In genomic region chr17:25065189-25065588, GRCm38 (mm10) we compare ENCODE assay signal across 26 mouse cellular contexts. TPM values are rescaled to one million over a fixed set of nuclear protein-coding genes. Genes with fewer than 3 reads are reported as not detected.
DNase-seq lines count a peak whose midpoint lies in the region; ATAC-seq and TF ChIP-seq lines count a peak whose summit lies in the region.
"Had no signal": no experiment of that assay in that cellular context is flagged by ENCODE, and none has a peak within 500 bp of the region (broad histone marks: within the 10 kb centered on the region; RNA-seq: fewer than 3 reads in every experiment).

No protein-coding gene starts in this region.

- H3K4me2 ChIP-seq in heart, embryonic 16.5 days (ENCODE audit: low read depth, low read length) = no peak overlapping the region
- no peak overlapping the region for H3K4me2 ChIP-seq in kidney, embryonic 14.5 days (replicated peaks; ENCODE audit: low read depth, low read length)
- H3K4me2 ChIP-seq in intestine, postnatal 0 days (replicated peaks; ENCODE audit: low read depth) = no peak overlapping the region
- H3K4me2 ChIP-seq: embryonic facial prominence, embryonic 12.5 days had no signal

- H3K4me1 ChIP-seq in heart, embryonic 16.5 days (ENCODE audit: control insufficient read depth, insufficient read depth, low read length) = peaks cover 24% of the 10 kb centered on the region
- peaks cover 46% of the 10 kb centered on the region for H3K4me1 ChIP-seq in brown adipose tissue, adult 24 weeks (ENCODE audit: control insufficient read depth, insufficient read depth, insufficient read length, low read length)
- no peaks in the 10 kb centered on the region for H3K4me1 ChIP-seq in kidney, embryonic 14.5 days (ENCODE audit: control insufficient read depth, insufficient read depth, low read length)
- H3K4me1 ChIP-seq in intestine, postnatal 0 days (replicated peaks; ENCODE audit: control insufficient read depth, insufficient read depth, low read length) = no peaks in the 10 kb centered on the region
- H3K4me1 ChIP-seq: embryonic facial prominence, embryonic 12.5 days had no signal

- H3K4me3 ChIP-seq in heart, embryonic 16.5 days (ENCODE audit: low read length) = no peak overlapping the region
- H3K4me3 ChIP-seq in layer of hippocampus, adult 2 months = no peak overlapping the region
- H3K4me3 ChIP-seq in brown adipose tissue, adult 24 weeks (ENCODE audit: insufficient read depth, low read depth, low read length) = no peak overlapping the region
- no peak overlapping the region for H3K4me3 ChIP-seq in kidney, embryonic 14.5 days (ENCODE audit: low read length)
- H3K4me3 ChIP-seq in intestine, postnatal 0 days (ENCODE audit: low read depth, low read length) = no peak overlapping the region
- H3K4me3 ChIP-seq: embryonic facial prominence, embryonic 12.5 days; megakaryocyte, embryonic 14.5 days had no signal

- DNase-seq in heart, adult 11 months = no peak
- DNase-seq in layer of hippocampus, adult 2 months (ENCODE audit: low spot score in 2 of 2) = no peak
- no peak for DNase-seq in layer of hippocampus, postnatal 36 days
- DNase-seq: adrenal gland, adult 2 months; cerebellum, adult 11-12 months; cerebellum, postnatal 25 days; forebrain, postnatal 0 days; gastrocnemius, postnatal 36 days; lung, adult 2 months; lung, postnatal 36 days; midbrain, embryonic 14.5 days; right cerebral cortex, postnatal 14 days; spleen, adult 18-20 months had no signal

- H3K36me3 ChIP-seq in heart, embryonic 16.5 days (ENCODE audit: control insufficient read depth, insufficient read depth) = no peaks in the 10 kb centered on the region
- peaks cover 35% of the 10 kb centered on the region; the same call in 1 of the 2 replicates for H3K36me3 ChIP-seq in kidney, embryonic 14.5 days (ENCODE audit: control insufficient read depth, insufficient read depth, low read length)
- peaks cover 15% of the 10 kb centered on the region; the same call in 1 of the 2 replicates for H3K36me3 ChIP-seq in intestine, postnatal 0 days (ENCODE audit: control insufficient read depth, insufficient read depth)

- no peak for TF ChIP-seq CTCF in layer of hippocampus, adult 2 months (conservative IDR thresholded peaks at IDR 0.05)
- no peak for TF ChIP-seq CTCF in intestine, postnatal 0 days (IDR thresholded peaks at IDR 0.05; ENCODE audit: low read depth)

- 74% methylated on average over 3 of the region's 3 CpGs for WGBS in heart, embryonic 16.5 days
- WGBS in kidney, embryonic 14.5 days = 80% methylated on average over 3 of the region's 3 CpGs
- WGBS in intestine, postnatal 0 days = 91% methylated on average over 3 of the region's 3 CpGs

- H3K27me3 ChIP-seq in heart, embryonic 16.5 days (ENCODE audit: control insufficient read depth, insufficient read depth, low read length) = no peaks in the 10 kb centered on the region
- H3K27me3 ChIP-seq in kidney, embryonic 14.5 days (ENCODE audit: control insufficient read depth, insufficient read depth, low read length) = no peaks in the 10 kb centered on the region
- no peaks in the 10 kb centered on the region for H3K27me3 ChIP-seq in intestine, postnatal 0 days (replicated peaks; ENCODE audit: control insufficient read depth, insufficient read depth, low read length)
- H3K27me3 ChIP-seq: embryonic facial prominence, embryonic 12.5 days; megakaryocyte, embryonic 14.5 days had no signal

- no peak overlapping the region for H3K9ac ChIP-seq in heart, embryonic 16.5 days (ENCODE audit: low read length)
- no peak overlapping the region for H3K9ac ChIP-seq in kidney, embryonic 14.5 days (ENCODE audit: low read depth, low read length)
- H3K9ac ChIP-seq in intestine, postnatal 0 days (ENCODE audit: low read depth, low read length) = no peak overlapping the region
- H3K9ac ChIP-seq: embryonic facial prominence, embryonic 12.5 days; forebrain, postnatal 0 days had no signal

- H3K9me3 ChIP-seq in heart, embryonic 16.5 days (replicated peaks; ENCODE audit: control insufficient read depth, low read length) = no peaks in the 10 kb centered on the region
- H3K9me3 ChIP-seq in kidney, embryonic 14.5 days (ENCODE audit: control insufficient read depth, low read length) = no peaks in the 10 kb centered on the region
- H3K9me3 ChIP-seq in intestine, postnatal 0 days (ENCODE audit: control insufficient read depth) = no peaks in the 10 kb centered on the region
- H3K9me3 ChIP-seq: embryonic facial prominence, embryonic 12.5 days; megakaryocyte, embryonic 14.5 days had no signal

- H3K27ac ChIP-seq in heart, embryonic 16.5 days (ENCODE audit: low read length) = peak overlapping the region; percentile 64
- 0 out of 2 replicates have a peak overlapping the region, but pooled peaks have one; percentile 28 for H3K27ac ChIP-seq in layer of hippocampus, adult 2 months
- peak overlapping the region; percentile 99 for H3K27ac ChIP-seq in brown adipose tissue, adult 24 weeks (replicated peaks; ENCODE audit: low read depth, low read length)
- 0 out of 2 replicates have a peak overlapping the region, but pooled peaks have one; percentile 47 for H3K27ac ChIP-seq in kidney, embryonic 14.5 days (ENCODE audit: low read depth, low read length)
- H3K27ac ChIP-seq in intestine, postnatal 0 days (ENCODE audit: low read depth, low read length) = no peak overlapping the region
- H3K27ac ChIP-seq: embryonic facial prominence, embryonic 12.5 days; hindbrain, postnatal 0 days had no signal

- no peak for ATAC-seq in heart, embryonic 16.5 days (replicated peaks; ENCODE audit: extremely low read depth, insufficient read depth, low FRiP score)
- ATAC-seq in kidney, embryonic 14.5 days (ENCODE audit: low FRiP score, low TSS enrichment) = no peak
- no peak for ATAC-seq in intestine, postnatal 0 days
- ATAC-seq: forebrain, postnatal 0 days; hindbrain, postnatal 0 days; intestine, embryonic 16.5 days had no signal

RNA-seq across cellular contexts. Expression of gene Tmem204, which starts 18.2 kb away (rescaled TPM):
- polyA plus RNA-seq in heart, embryonic 16.5 days (2015; fragmentation: Nextera tagmentation; extraction: Ambion mirVana) = 26.7 and 36.1 TPM in 2 replicates
- 1 to 10 TPM; 8.2 to 8.8 TPM for total RNA-seq in layer of hippocampus, adult 2 months (2021)
- total RNA-seq in layer of hippocampus, postnatal 36 days (2021) = 1 to 10 TPM; 7.7 to 8.2 TPM
- polyA plus RNA-seq in brown adipose tissue, adult 24 weeks (2012; ENCODE audit: insufficient read depth, insufficient read length, missing spikeins) = 13.1 and 22.6 TPM in 2 replicates
- polyA plus RNA-seq in kidney, embryonic 14.5 days (2014; fragmentation: Nextera tagmentation; extraction: Ambion mirVana) = 15.9 and 18.4 TPM in 2 replicates
- 14.5 and 15.8 TPM in 2 replicates for polyA plus RNA-seq in intestine, postnatal 0 days (2015; fragmentation: Nextera tagmentation; extraction: Ambion mirVana)
- total RNA-seq: MEL had no signal

RNA-seq across cellular contexts. Expression of gene Ift140, which starts 49.3 kb away (rescaled TPM):
- 11.6 TPM in 2 replicates for polyA plus RNA-seq in heart, embryonic 16.5 days (2015; fragmentation: Nextera tagmentation; extraction: Ambion mirVana)
- total RNA-seq in layer of hippocampus, adult 2 months (2021) = 10 to 100 TPM; 23.5 to 25.0 TPM
- total RNA-seq in layer of hippocampus, postnatal 36 days (2021) = 10 to 100 TPM; 23.8 to 24.0 TPM
- polyA plus RNA-seq in brown adipose tissue, adult 24 weeks (2012; ENCODE audit: insufficient read depth, insufficient read length, missing spikeins) = 3.8 and 4.1 TPM in 2 replicates
- polyA plus RNA-seq in kidney, embryonic 14.5 days (2014; fragmentation: Nextera tagmentation; extraction: Ambion mirVana) = 15.5 and 23.6 TPM in 2 replicates
- polyA plus RNA-seq in intestine, postnatal 0 days (2015; fragmentation: Nextera tagmentation; extraction: Ambion mirVana) = 2.9 and 3.6 TPM in 2 replicates

RNA-seq across cellular contexts. Expression of gene Cramp1l, which starts 49.6 kb away (rescaled TPM):
- 3.9 and 4.2 TPM in 2 replicates for polyA plus RNA-seq in heart, embryonic 16.5 days (2015; fragmentation: Nextera tagmentation; extraction: Ambion mirVana)
- 10 to 100 TPM; 25.2 to 30.7 TPM for total RNA-seq in layer of hippocampus, adult 2 months (2021)
- total RNA-seq in layer of hippocampus, postnatal 36 days (2021) = 10 to 100 TPM; 27.2 to 28.3 TPM
- polyA plus RNA-seq in brown adipose tissue, adult 24 weeks (2012; ENCODE audit: insufficient read depth, insufficient read length, missing spikeins) = 4.2 and 4.8 TPM in 2 replicates
- polyA plus RNA-seq in kidney, embryonic 14.5 days (2014; fragmentation: Nextera tagmentation; extraction: Ambion mirVana) = 8.5 and 11.6 TPM in 2 replicates
- 2.5 and 2.7 TPM in 2 replicates for polyA plus RNA-seq in intestine, postnatal 0 days (2015; fragmentation: Nextera tagmentation; extraction: Ambion mirVana)

RNA-seq across cellular contexts. Expression of gene Telo2, which starts 50.6 kb away (rescaled TPM):
- polyA plus RNA-seq in heart, embryonic 16.5 days (2015; fragmentation: Nextera tagmentation; extraction: Ambion mirVana) = 31.3 and 31.7 TPM in 2 replicates
- 10 to 100 TPM; 36.9 to 42.8 TPM for total RNA-seq in layer of hippocampus, adult 2 months (2021)
- total RNA-seq in layer of hippocampus, postnatal 36 days (2021) = 10 to 100 TPM; 36.6 to 37.8 TPM
- polyA plus RNA-seq in brown adipose tissue, adult 24 weeks (2012; ENCODE audit: insufficient read depth, insufficient read length, missing spikeins) = 10.1 and 12.9 TPM in 2 replicates
- polyA plus RNA-seq in kidney, embryonic 14.5 days (2014; fragmentation: Nextera tagmentation; extraction: Ambion mirVana) = 34.9 and 44.8 TPM in 2 replicates
- polyA plus RNA-seq in intestine, postnatal 0 days (2015; fragmentation: Nextera tagmentation; extraction: Ambion mirVana) = 7.6 and 8.7 TPM in 2 replicates

RNA-seq across cellular contexts. Expression of gene Ptx4, which starts 55.4 kb away (rescaled TPM):
- polyA plus RNA-seq in heart, embryonic 16.5 days (2015; fragmentation: Nextera tagmentation; extraction: Ambion mirVana) = 0.20 and 0.24 TPM in 2 replicates
- 1 to 10 TPM; 2.6 to 2.8 TPM for total RNA-seq in layer of hippocampus, adult 2 months (2021)
- total RNA-seq in layer of hippocampus, postnatal 36 days (2021) = 1 to 10 TPM; 2.3 to 2.5 TPM
- polyA plus RNA-seq in brown adipose tissue, adult 24 weeks (2012; ENCODE audit: insufficient read depth, insufficient read length, missing spikeins) = not detected in 2 replicates
- not detected in 2 replicates for polyA plus RNA-seq in kidney, embryonic 14.5 days (2014; fragmentation: Nextera tagmentation; extraction: Ambion mirVana)
- polyA plus RNA-seq in intestine, postnatal 0 days (2015; fragmentation: Nextera tagmentation; extraction: Ambion mirVana) = 0.25 and 0.27 TPM in 2 replicates
- total RNA-seq: adrenal gland, adult 2 months; MEL had no signal
- polyA plus RNA-seq: adrenal gland, adult 2 months; C2C12; hindbrain, embryonic 11.5 days; lung, adult 2 months; midbrain, embryonic 14.5 days; neural tube, embryonic 11.5 days; urinary bladder, adult 2 months had no signal
